Mouse (Mus musculus): ENCODE data around the gene Cldn6. TPM values are rescaled to one million over a fixed set of nuclear protein-coding genes. Genes with fewer than 3 reads are reported as not detected.

Cldn6 gene
- polyA plus RNA-seq, 1 experiment from 2014 or later, result 3.6 TPM

DNA sequence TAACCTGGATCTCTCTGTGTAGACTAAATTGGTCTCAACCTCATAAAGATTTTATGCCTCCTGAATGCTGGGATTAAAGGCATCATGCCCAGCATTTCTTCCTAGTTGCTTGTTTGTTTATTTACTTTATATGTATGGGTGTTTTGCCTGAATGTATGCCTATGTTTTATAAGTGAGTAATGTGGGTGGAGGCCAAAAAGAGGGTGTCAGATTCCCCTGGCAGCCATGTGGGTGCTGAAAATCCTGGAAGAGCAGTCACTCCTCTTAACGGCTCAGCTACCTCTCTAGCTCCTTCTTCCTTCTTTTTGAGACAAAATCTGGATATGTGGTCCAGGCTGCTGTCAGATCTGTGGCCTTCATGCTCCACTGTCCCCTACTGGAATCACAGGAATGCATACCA lies 51.4 kb downstream of the Cldn6 start:
- H3K9me3 ChIP-seq, result no peaks in the 10 kb centered on the region
- no peaks in the 10 kb centered on the region for H3K27me3 ChIP-seq (replicated peaks)
- H3K4me2 ChIP-seq (replicated peaks), result no peak overlapping the region
- WGBS, result 79% methylated on average over 1 of the region's 1 CpGs
- ATAC-seq (ENCODE audit: low FRiP score, low read depth), result no peak
- peaks cover 8% of the 10 kb centered on the region for H3K36me3 ChIP-seq
- H3K9ac ChIP-seq, result no peak overlapping the region
- peaks cover 4% of the 10 kb centered on the region; the same call in 1 of the 2 replicates for H3K4me1 ChIP-seq
- H3K27ac ChIP-seq, result no peak overlapping the region
- H3K4me3 ChIP-seq, result no peak overlapping the region

Other genes with a start within 250 kb of the Cldn6 start
- not detected in 2 replicates for gene Vmn2r117, start 199.6 kb upstream of the Cldn6 start, polyA plus RNA-seq (2016; fragmentation: Nextera tagmentation; extraction: Ambion mirVana)
- 21.3 and 22.6 TPM in 2 replicates for gene Zfp213, start 115.0 kb upstream of the Cldn6 start, polyA plus RNA-seq (2016; fragmentation: Nextera tagmentation; extraction: Ambion mirVana)
- 23.8 and 26.6 TPM in 2 replicates for gene Zfp13, start 79.8 kb upstream of the Cldn6 start, polyA plus RNA-seq (2016; fragmentation: Nextera tagmentation; extraction: Ambion mirVana)
- gene Zscan10, start 78.4 kb upstream of the Cldn6 start, polyA plus RNA-seq (2016; fragmentation: Nextera tagmentation; extraction: Ambion mirVana), result 0.32 TPM in 1 of 2 replicates, not detected in the other
- gene Mmp25, start 34.0 kb upstream of the Cldn6 start, polyA plus RNA-seq (2016; fragmentation: Nextera tagmentation; extraction: Ambion mirVana), result 1.6 TPM in 2 replicates
- gene Bicdl2, start 18.7 kb upstream of the Cldn6 start, polyA plus RNA-seq (2016; fragmentation: Nextera tagmentation; extraction: Ambion mirVana), result 0.42 and 0.80 TPM in 2 replicates
- 69.2 and 74.4 TPM in 2 replicates for gene Hcfc1r1, start 5.7 kb upstream of the Cldn6 start, polyA plus RNA-seq (2016; fragmentation: Nextera tagmentation; extraction: Ambion mirVana)
- 54.0 and 57.6 TPM in 2 replicates for gene Thoc6, start 5.4 kb upstream of the Cldn6 start, polyA plus RNA-seq (2016; fragmentation: Nextera tagmentation; extraction: Ambion mirVana)
- gene Tnfrsf12a, start 1.8 kb upstream of the Cldn6 start, polyA plus RNA-seq (2016; fragmentation: Nextera tagmentation; extraction: Ambion mirVana), result 3.1 and 3.9 TPM in 2 replicates
- 0.74 and 1.9 TPM in 2 replicates for gene Cldn9, start 4.8 kb downstream of the Cldn6 start, polyA plus RNA-seq (2016; fragmentation: Nextera tagmentation; extraction: Ambion mirVana)
- 0.79 and 1.1 TPM in 2 replicates for gene 1520401A03Rik, start 43.5 kb downstream of the Cldn6 start, polyA plus RNA-seq (2016; fragmentation: Nextera tagmentation; extraction: Ambion mirVana)
- 32.7 and 34.1 TPM in 2 replicates for gene Pkmyt1, start 47.1 kb downstream of the Cldn6 start, polyA plus RNA-seq (2016; fragmentation: Nextera tagmentation; extraction: Ambion mirVana)
- 41.7 and 41.8 TPM in 2 replicates for gene Paqr4, start 61.6 kb downstream of the Cldn6 start, polyA plus RNA-seq (2016; fragmentation: Nextera tagmentation; extraction: Ambion mirVana)
- gene Kremen2, start 66.6 kb downstream of the Cldn6 start, polyA plus RNA-seq (2016; fragmentation: Nextera tagmentation; extraction: Ambion mirVana), result 5.8 and 6.1 TPM in 2 replicates
- 234 and 241 TPM in 2 replicates for gene Flywch1, start 92.4 kb downstream of the Cldn6 start, polyA plus RNA-seq (2016; fragmentation: Nextera tagmentation; extraction: Ambion mirVana)
- gene Flywch2, start 106.8 kb downstream of the Cldn6 start, polyA plus RNA-seq (2016; fragmentation: Nextera tagmentation; extraction: Ambion mirVana), result 47.0 and 47.5 TPM in 2 replicates
- gene Srrm2, start 111.3 kb downstream of the Cldn6 start, polyA plus RNA-seq (2016; fragmentation: Nextera tagmentation; extraction: Ambion mirVana), result 617 and 693 TPM in 2 replicates
- 1,078 and 1,213 TPM in 2 replicates for gene Elob, start 149.9 kb downstream of the Cldn6 start, polyA plus RNA-seq (2016; fragmentation: Nextera tagmentation; extraction: Ambion mirVana)
- not detected in 2 replicates for gene Prss33, start 156.8 kb downstream of the Cldn6 start, polyA plus RNA-seq (2016; fragmentation: Nextera tagmentation; extraction: Ambion mirVana)
- not detected in 2 replicates for gene Prss32, start 164.6 kb downstream of the Cldn6 start, polyA plus RNA-seq (2016; fragmentation: Nextera tagmentation; extraction: Ambion mirVana)
- gene Prss41, start 164.9 kb downstream of the Cldn6 start, polyA plus RNA-seq (2016; fragmentation: Nextera tagmentation; extraction: Ambion mirVana), result 1.2 and 1.7 TPM in 2 replicates
- gene Prss21, start 188.8 kb downstream of the Cldn6 start, polyA plus RNA-seq (2016; fragmentation: Nextera tagmentation; extraction: Ambion mirVana), result not detected in 2 replicates
- gene Dcpp1, start 201.6 kb downstream of the Cldn6 start, polyA plus RNA-seq (2016; fragmentation: Nextera tagmentation; extraction: Ambion mirVana), result not detected in 2 replicates
- gene Dcpp2, start 201.6 kb downstream of the Cldn6 start, polyA plus RNA-seq (2016; fragmentation: Nextera tagmentation; extraction: Ambion mirVana), result not detected in 2 replicates
- gene Dcpp3, start 238.2 kb downstream of the Cldn6 start, polyA plus RNA-seq (2016; fragmentation: Nextera tagmentation; extraction: Ambion mirVana), result not detected in 2 replicates